Mouse (Mus musculus) brain, embryonic 18.5 days (tissue): ENCODE measurements at regions not wholly inside any gene's neighbourhood (a gene's known extent, or its start where the extent isn't known, plus 50 kb on each side); places are given as distances from the start of the nearest gene placed in this dataset.

ENCODE experiments used
- DNase-seq: peaks from one replicate; pipeline ENCODE4 v3.0.0-alpha.2; 2012; ENCODE audit warnings: low read depth, low spot score

DNA sequence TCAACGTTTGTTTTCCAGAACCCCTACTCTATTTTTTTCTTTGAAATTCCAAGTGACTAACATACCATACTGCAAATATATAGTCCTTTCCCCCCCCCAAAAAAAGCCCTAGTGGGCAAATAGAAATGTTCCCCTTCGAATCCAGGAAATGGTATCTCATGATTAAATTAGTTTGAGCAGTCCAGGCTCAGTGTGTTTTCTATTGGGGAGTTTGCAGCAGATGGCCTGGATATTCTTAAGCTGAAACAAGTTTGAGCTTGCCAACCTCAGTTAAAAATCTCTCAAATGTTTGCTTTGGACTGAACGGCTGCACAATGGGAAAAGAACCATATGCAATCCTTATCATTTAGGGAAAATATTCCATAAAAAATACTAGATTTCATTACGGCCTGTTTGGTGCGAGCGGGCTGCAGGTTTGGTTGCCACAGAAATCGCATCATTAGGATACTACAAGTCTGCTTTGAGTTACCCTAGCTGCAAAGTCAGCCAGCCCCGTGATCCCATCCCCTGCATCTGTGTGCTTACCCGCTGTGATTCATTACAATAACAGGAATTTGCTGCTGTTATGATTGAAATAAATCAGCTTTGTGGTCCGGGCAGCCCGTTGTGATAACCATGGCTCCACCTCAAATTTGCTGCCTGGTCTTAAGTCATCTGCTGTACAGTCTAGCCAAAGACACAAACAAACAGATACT, 227.2 kb upstream of the Zfp637 start:
- DNase-seq: peak; percentile 28

DNA sequence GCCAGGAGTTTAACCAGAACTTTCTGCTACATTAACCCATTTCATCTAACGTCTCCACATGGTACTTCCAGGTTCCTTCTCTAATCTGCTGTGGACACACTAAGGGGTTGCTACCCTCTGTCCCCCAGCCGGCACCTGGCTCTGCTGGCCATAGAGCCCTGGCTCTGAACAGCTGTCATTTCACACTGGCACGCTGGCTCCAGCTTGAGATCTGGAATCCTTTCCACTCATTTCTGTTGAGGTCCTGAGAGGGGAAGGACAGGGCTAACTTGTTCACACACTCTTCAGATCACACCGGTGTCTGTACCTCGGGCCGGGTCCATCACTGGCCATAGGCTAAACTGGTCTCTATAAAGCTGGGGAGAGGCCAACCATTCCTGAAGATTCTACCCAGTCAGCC, 226.6 kb upstream of the Zfp637 start:
- DNase-seq: no peak

DNA sequence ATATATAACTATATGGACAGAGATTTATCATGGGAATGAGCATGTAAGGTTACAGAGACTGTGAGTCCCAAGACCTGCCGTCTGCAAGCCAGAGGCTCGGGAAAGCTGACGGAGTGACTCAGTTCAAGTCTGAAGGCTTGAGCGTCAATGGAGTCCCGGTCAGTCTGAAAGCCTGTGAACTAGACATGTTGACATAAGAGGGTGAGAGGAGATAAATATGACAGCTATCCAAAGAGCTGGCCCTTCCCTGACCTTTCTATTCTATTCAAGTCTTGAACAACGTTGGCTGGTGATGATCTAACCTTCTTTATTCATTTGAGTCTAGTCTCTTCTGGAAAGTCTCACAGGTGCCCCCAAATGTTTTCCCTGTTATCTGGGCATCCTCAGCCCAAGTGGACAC, 223.8 kb upstream of the Zfp637 start:
- no peak for DNase-seq

DNA sequence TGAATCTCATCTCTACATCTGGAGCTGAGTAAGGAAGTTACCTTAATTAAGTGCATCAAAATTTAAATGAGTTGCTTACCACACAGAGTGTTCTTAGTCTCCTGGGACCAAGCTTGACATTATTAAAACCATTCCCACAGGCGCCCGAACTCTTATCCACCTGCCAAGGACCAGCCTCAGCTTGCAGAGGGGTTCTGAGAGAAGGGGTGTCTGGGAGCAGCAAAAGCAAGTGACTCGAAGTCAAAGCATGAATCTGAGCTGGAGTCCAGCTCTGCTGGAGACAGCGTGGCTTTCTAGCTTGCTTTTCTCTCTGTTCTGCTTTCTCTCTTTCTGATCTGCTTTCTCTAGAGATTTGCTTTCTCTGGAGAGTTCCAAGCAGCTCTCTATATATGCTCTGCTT, 223.0 kb upstream of the Zfp637 start:
- DNase-seq: no peak

DNA sequence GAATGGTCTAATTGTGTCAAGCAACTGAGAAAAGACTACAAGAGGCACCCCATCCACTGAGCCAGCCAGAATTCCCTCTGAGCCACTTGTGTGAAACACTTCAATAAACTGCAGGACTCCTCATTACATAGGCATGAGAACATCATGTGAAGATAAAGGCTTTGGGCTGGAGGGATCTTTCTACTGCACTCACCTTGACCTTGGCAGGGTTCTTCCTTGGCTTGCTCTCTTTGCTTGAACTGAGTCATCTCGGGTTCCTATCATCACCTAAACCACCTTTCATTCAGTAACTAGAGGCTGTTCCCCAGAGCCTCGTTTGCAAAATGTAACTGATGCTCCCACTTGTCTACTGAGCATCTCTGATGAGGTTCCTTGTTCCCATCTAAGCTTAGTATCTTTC, 221.4 kb upstream of the Zfp637 start:
- no peak for DNase-seq

DNA sequence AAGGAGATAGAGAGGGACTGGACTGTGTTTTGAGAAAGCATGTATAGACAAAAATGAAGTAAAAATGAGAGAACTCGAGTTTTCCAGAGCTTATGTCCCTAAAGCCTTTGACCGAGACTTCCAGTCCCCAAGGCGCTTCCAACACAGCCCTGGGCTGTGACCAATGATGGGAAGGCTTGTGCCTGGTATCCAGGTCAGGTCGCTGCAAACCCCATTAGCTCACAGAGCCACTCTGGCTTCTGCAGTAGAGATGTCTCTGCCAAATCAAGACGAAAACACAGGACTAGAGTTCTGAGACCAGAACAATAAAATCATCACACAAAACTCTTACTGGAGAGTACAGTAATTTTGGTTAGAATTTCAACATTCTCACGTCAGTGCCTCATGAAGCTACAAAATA, 218.5 kb upstream of the Zfp637 start:
- DNase-seq: no peak

DNA sequence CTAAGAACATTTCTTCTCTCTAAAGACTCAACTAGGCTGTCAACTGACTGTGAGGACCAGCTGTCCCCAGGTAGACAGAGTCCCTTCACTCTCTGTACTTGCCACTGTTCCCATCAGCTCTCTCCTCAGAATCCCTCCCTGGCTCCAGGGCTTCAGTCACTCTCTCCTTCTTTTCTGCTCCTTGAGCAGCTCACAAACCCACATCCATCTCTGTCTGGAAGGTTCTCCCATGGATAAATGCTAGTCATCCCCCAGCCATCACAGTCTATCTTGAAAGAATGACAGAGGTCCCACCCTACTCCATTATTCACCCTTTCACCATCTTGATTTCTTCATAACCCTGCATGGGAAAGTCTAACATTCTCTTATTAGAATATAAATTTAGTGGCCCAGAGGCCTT, 218.0 kb upstream of the Zfp637 start:
- no peak for DNase-seq

DNA sequence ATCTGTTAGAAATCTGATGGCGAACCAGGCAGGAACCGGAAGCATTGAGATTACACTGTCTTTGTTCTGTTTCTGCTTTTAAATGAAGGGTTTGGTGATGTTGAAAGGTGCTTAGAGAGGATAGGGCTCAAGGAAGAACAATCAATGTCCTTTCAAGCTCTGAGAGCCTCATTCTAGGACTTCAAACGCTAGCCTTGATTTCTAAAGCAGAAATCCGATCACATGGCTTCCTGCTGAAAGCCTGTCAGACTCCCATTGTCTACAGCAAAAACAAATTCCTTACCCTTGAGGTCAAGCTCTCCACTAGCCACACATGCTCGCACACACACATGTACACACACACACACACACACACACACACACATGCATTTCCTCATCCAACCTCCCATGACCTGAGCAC, 215.3 kb upstream of the Zfp637 start:
- DNase-seq: no peak

DNA sequence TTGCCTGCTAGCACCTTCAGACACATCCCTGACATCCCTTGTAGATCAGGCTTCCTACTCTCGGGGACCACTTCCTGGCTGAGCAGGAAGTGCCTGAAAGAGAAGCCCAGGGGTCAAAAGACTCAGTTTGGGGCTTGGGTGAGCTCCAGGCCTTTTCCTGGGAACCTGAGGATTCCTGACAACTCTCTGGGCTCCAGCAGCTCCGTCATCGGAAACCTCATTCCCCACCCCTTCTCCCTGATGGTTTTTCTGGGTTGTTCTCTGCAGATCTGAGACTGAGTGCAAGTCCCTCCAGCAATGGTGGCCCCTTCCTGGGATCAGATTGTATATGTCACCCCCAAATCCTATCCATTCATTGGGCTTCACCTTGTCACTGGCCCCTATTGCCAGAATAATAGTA, 213.5 kb upstream of the Zfp637 start:
- no peak for DNase-seq

DNA sequence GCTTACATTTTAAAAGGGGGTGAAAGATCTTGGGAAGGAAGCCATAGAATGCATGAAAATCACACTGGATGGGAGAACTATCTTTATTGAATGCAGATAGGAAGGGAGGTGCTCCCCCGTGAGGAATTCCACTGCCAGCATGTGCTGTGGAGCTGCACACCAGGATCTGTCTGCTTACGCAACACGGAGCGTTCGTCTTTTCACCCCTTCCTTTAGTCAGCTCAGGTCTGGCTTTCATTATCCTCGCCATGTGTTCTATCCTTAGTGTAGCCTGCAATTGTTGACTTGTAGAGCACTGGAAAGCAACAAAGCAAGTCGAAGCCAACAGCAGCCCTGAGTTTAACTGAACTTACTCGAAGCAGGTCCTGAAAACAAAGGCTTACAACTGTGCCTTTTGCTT, 194.4 kb upstream of the Zfp637 start:
- DNase-seq: no peak

DNA sequence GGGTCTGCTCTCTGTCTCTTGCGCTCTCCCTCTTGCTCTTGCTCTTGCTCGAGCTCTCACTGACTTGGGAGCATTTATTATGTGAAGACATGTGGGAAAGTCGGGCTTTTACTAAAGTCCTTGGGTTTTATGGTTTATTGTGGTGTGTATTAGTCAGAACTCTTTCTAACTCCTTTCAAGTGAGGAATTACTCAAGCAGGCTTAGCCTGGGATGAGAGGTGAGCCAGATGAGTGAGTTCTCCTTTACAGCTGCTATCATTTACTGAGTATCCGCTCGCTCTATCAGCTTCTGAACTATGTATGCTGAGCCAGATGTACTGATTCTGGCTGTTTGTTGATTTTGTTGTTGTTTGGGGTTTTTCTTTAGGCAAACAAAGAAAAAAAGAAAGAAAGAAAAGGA, 190.4 kb upstream of the Zfp637 start:
- DNase-seq: no peak

DNA sequence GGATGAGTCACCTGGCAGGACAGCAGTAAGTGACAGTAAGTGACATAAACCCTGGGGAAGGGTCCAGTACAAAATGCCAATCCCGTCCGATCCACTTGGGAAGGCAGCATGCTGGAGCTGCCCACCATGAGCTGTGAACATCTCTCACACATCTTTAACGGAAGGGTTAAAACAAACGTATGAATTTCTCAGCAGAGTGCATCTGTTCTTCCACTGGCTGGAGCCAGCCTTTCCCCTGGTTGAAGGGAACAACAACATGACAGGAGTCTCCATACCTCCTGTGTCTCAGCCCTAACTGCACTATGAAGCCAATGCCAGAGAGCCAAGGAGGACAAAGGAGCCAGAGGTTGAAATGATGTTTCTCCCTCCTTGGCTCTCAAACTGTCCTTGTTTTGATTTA, 189.4 kb upstream of the Zfp637 start:
- DNase-seq: no peak

DNA sequence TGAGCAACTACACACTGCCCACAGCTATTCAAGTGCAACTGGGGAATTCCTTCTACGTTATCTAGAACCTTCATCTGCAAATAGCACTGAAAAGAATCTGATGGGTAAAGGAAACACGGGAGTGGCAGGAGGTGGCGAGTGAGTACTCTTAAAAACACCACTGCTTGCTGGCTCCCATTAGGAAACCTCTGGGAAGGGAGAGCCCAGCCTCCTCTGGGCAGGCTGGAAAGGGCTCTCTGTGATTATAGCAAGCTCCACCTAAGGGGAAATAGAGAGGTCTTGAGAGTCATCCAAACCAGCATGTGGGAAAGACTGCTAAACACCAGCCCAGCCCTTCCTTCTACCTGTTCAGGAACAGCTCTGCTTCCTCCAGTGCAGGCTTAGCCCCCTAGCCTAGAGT, 189.0 kb upstream of the Zfp637 start:
- DNase-seq: no peak

DNA sequence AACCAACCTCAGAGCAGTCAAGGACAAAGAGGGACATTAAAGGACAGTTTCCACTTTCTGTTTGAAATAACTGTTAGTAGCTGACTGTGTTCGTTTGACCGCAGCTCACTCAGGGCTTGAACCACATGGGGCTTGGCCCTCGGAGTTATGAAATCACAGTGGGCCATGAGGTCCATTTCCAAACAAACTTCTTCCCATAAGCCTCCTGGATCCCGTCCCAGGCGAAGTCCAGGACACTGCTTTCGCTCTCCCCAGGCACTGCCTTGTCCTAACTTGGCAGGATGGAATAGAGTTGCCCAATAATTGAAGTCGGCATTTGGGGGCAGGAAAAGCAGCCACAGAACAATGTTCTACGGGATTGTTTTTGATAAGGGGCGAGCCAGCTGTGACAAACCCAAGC, 188.1 kb upstream of the Zfp637 start:
- no peak for DNase-seq

DNA sequence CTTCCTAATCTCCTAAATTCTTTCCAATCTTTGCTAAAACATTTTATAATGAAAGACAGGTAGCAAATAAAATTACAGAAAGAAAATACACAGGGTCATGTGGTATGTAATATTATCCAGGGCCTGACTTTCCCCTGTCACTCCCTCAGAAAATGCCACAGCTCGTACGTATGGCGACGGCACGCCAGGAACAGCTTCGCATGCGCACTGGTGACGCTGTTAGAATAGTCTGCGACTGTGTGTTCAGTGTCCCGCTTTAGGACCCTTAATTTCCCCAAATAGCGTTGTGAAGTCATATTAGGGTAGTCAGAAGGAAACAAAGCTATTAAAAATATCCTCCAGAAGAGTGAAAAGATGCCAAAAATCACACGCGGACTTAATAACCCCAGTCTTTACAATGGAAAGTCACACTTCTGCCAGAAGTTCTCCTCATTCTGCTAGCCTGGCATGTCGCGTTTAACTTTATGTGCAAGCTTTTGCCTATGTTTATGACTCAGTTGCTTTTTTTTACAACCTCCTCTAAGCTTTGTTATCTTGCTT, 187.0 kb upstream of the Zfp637 start:
- no peak for DNase-seq

DNA sequence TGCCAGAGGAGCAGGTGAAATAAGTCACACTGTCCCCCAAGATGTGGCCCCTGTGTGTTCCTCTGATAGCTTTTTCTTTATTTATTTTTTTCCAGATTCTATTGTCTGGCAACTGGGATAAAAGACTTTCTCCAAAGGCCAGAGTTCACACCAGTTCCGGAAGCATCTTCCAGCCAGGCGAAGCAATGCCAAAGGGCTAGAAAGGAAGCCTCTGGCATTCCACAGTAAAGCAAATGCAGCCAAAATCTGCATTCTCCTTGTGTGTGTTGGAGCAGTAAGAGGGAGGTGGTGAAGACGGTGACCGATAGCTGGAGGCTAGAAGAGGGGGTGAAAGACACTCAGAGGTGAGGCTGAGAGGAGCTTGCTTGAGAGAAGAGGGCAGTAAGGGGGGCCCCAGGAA, 185.0 kb upstream of the Zfp637 start:
- no peak for DNase-seq

DNA sequence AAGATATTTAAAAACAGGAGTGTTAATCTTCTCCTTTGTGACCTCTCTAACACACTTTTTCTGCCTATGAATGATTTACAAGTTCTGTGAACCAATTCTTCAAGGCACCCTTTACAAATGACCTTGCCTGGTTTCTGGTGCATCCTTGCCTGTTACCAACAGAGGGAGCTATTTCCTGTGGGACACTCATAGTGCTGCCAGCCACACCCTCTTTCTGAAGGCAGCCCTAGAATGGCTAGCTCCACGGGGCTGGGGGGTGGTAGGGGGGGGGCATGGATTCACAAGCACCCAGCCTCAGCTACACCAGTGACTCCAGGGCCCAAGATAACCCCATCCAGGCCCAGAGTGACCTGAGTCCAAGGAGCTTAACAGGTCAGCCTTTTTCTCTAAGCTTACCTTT, 180.4 kb upstream of the Zfp637 start:
- DNase-seq: no peak

DNA sequence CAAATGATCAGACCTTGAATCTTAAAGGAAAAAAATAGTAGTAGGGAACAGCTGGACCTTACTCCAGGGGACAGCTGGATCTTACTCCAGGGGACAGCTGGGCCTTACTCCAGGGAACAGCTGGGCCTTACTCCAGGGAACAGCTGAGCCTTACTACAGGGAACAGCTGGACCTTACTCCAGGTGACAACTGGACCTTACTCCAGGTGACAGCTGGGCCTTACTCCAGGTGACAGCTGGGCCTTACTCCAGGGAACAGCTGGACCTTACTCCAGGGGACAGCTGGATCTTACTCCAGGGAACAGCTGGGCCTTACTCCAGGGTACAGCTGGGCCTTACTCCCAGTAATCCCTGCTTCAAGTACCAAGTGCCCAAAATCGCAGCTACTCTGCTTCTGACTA, 178.3 kb upstream of the Zfp637 start:
- DNase-seq: no peak

DNA sequence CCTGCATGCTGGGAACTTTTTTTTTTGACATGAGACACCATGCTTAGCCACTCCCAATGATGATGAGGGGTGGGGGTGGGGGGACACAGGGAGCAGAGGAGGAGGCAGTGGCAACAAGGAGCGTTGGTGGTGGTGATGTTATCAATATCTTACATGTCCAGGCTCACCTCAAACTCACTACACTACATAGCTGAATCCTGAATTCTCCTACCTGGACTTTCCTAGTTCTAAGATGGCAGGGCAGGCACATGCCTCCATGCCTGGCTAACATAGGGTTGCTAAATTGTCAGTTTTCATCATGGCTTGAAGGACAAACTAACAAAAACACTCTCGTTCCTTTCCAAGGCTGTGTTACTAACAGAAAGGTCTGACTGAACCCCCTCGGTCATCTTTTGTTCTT, 170.6 kb upstream of the Zfp637 start:
- DNase-seq: no peak

DNA sequence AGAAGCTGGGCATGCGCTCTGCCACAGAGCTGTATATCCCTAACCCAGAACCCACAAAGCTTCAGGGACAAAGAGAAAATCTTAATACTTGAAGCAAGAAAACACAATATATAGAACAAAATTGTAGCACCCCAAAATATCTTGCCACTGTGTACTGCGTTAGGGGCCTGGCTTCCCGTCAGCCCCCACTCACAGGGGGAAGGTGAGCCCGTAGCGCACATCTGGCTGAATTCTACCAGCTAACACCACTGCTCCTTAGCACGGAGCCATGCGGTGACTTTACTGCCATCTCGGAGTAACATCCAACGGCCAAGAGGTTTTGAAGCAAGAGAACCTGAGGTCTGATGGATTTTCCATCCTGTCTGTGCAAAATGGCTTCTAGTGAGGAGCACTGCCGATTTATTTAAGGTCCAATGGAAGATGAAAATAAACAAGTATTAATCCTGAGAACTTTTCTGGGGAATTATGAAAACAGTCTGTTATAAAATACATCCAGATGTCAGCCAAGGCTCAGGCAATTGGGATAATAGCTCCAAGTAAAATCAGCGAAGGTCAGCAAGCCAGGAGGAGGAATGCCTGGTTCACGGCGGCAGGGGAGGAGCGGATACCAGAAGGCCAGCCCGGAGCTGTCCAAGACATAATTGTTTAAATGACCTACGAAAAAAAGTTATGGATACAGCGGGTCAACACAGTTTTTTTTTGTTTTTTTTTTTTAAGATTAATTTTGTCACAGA, 170.0 kb upstream of the Zfp637 start:
- DNase-seq: no peak

DNA sequence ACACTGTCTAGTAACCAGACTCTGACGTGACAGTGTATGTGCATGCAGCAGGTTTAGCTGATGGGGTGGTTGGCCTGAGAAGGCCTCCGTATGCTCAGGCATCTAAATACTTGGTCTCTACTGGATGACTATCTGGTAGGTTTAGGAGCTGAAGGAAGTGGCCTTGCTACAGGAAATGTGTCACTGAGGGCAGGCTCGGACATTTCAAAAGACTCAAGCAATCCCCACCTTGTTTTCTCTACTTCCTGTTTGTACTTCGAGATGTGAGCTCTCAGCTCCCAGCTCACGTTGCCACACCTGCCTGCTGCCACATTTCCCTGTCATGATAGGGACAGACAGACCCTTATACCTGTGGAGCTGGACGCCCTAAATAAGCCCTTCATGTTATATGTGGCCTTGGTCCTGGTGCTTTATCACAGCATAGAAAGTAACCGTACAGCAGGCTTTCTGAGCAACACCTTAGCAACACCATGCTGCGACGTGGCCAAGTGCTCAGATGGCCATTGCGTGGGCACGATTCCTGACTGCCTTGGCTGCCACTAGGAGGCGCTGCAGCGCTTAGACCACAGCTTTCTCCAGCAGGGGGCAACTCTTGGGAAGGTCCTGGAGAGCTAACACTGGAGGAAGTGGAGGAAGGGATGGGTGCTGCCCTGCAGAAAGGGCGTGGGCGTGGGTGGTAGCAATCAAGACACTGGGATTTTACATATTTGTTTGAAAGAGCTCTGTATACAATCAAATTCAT, 165.8 kb upstream of the Zfp637 start:
- DNase-seq: no peak

DNA sequence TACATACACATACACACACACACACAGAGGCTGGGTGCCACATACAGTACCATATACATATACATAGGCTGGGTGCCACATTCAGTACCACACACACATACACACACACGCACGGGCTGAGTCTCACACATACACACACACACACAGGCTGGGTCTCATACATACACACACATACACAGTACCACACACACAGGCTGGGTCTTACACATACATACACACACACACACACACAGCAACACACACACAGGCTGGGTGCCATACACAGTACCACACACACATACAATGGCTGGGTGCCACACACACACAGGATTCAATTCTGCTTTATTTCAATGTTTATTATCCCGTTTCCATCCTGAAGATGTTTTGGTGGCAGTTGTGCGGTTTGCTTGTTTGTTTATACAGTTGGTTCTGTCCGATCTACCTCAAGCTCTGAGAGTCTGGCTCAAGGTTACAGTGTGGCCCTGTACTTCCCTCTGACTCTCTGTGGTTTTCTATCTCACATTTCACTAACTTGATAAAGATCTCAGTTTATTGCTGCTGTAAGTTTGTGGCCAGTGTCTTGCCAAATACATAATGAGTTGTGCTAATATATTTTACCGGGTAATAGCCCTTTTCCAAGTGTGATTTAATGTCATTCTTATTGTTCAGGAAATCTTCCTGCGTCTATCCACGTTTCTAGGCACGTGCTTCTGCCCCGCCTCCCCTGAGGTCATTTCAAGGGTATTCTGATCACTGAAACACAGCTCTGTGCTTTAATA, 164.7 kb upstream of the Zfp637 start:
- DNase-seq: no peak
